Mouse (Mus musculus): ENCODE data around the gene Schip1. TPM values are rescaled to one million over a fixed set of nuclear protein-coding genes. Genes with fewer than 3 reads are reported as not detected.
A peak's percentile ranks its signal among the peaks of the same experiment; 100 is the strongest.

Schip1 gene
- total RNA-seq, 2 experiments from 2014 or later: 2.6 TPM

- no peak for ATAC-seq (replicated peaks; ENCODE audit: low FRiP score, low TSS enrichment, poor library complexity, severe bottlenecking)
Observed at GRCm38 (mm10) chr3:68518586-68518985, 454.0 kb downstream of the Schip1 start.

- no peak for ATAC-seq (replicated peaks; ENCODE audit: low FRiP score, low TSS enrichment, poor library complexity, severe bottlenecking)
Observed at GRCm38 (mm10) chr3:68525361-68525878, 460.8 kb downstream of the Schip1 start.

- ATAC-seq (replicated peaks; ENCODE audit: low FRiP score, low TSS enrichment, poor library complexity, severe bottlenecking): no peak
Observed at GRCm38 (mm10) chr3:68526416-68526815, 461.8 kb downstream of the Schip1 start.

- no peak for ATAC-seq (replicated peaks; ENCODE audit: low FRiP score, low TSS enrichment, poor library complexity, severe bottlenecking)
Observed at GRCm38 (mm10) chr3:68527182-68527581, 462.6 kb downstream of the Schip1 start.

- no peak for ATAC-seq (replicated peaks; ENCODE audit: low FRiP score, low TSS enrichment, poor library complexity, severe bottlenecking)
Observed at GRCm38 (mm10) chr3:68531908-68532307, 467.3 kb downstream of the Schip1 start.

GRCm38 (mm10) chr3:68534571-68535051 lies 470.0 kb downstream of the Schip1 start:
- ATAC-seq (replicated peaks; ENCODE audit: low FRiP score, low TSS enrichment, poor library complexity, severe bottlenecking): no peak

- ATAC-seq (replicated peaks; ENCODE audit: low FRiP score, low TSS enrichment, poor library complexity, severe bottlenecking): no peak
Observed at GRCm38 (mm10) chr3:68535160-68535728, 470.6 kb downstream of the Schip1 start.

GRCm38 (mm10) chr3:68536071-68536470 lies 471.5 kb downstream of the Schip1 start:
- ATAC-seq (replicated peaks; ENCODE audit: low FRiP score, low TSS enrichment, poor library complexity, severe bottlenecking): no peak

GRCm38 (mm10) chr3:68541688-68542087 lies 477.1 kb downstream of the Schip1 start:
- no peak for ATAC-seq (replicated peaks; ENCODE audit: low FRiP score, low TSS enrichment, poor library complexity, severe bottlenecking)

- peak; percentile 98 for ATAC-seq (replicated peaks; ENCODE audit: low FRiP score, low TSS enrichment, poor library complexity, severe bottlenecking)
Observed at GRCm38 (mm10) chr3:68542944-68543501, 478.4 kb downstream of the Schip1 start.

GRCm38 (mm10) chr3:68544811-68545210 lies 480.2 kb downstream of the Schip1 start:
- no peak for ATAC-seq (replicated peaks; ENCODE audit: low FRiP score, low TSS enrichment, poor library complexity, severe bottlenecking)

GRCm38 (mm10) chr3:68545898-68546297 lies 481.3 kb downstream of the Schip1 start:
- ATAC-seq (replicated peaks; ENCODE audit: low FRiP score, low TSS enrichment, poor library complexity, severe bottlenecking): no peak

- no peak for ATAC-seq (replicated peaks; ENCODE audit: low FRiP score, low TSS enrichment, poor library complexity, severe bottlenecking)
Observed at GRCm38 (mm10) chr3:68555087-68555662, 490.6 kb downstream of the Schip1 start.

GRCm38 (mm10) chr3:68556891-68557290 lies 492.3 kb downstream of the Schip1 start:
- ATAC-seq (replicated peaks; ENCODE audit: low FRiP score, low TSS enrichment, poor library complexity, severe bottlenecking): no peak

GRCm38 (mm10) chr3:68558744-68559143 lies 494.1 kb downstream of the Schip1 start:
- ATAC-seq (replicated peaks; ENCODE audit: low FRiP score, low TSS enrichment, poor library complexity, severe bottlenecking): no peak

- ATAC-seq (replicated peaks; ENCODE audit: low FRiP score, low TSS enrichment, poor library complexity, severe bottlenecking): no peak
Observed at GRCm38 (mm10) chr3:68560057-68560456, 495.5 kb downstream of the Schip1 start.

- ATAC-seq (replicated peaks; ENCODE audit: low FRiP score, low TSS enrichment, poor library complexity, severe bottlenecking): no peak
Observed at GRCm38 (mm10) chr3:68562838-68563237, 498.2 kb downstream of the Schip1 start.

GRCm38 (mm10) chr3:68563922-68564321 lies 499.3 kb downstream of the Schip1 start:
- no peak for ATAC-seq (replicated peaks; ENCODE audit: low FRiP score, low TSS enrichment, poor library complexity, severe bottlenecking)

GRCm38 (mm10) chr3:68564978-68565674 lies 500.5 kb downstream of the Schip1 start:
- ATAC-seq (replicated peaks; ENCODE audit: low FRiP score, low TSS enrichment, poor library complexity, severe bottlenecking): no peak

- no peak for ATAC-seq (replicated peaks; ENCODE audit: low FRiP score, low TSS enrichment, poor library complexity, severe bottlenecking)
Observed at GRCm38 (mm10) chr3:68565675-68566055, 501.1 kb downstream of the Schip1 start.
